Mouse (Mus musculus) heart, adult 8-10 months (tissue): ENCODE results near the gene Ptprt. TPM values are rescaled to one million over a fixed set of nuclear protein-coding genes. Genes with fewer than 3 reads are reported as not detected.

Experiments
- DNase-seq: peaks from one replicate; pipeline ENCODE4 v3.0.0; 2022; ENCODE audit warnings: low spot score
- total RNA-seq, 4 experiments: library from RNA; stranded (reverse); gene quantifications; 2 replicates each; pipeline ENCODE4 v1.2.4; 2022

The Ptprt gene
- total RNA-seq, 4 experiments from 2014 or later: 0.03 to 0.12 (median 0.07) TPM

- DNase-seq: no peak
Observed at GRCm38 (mm10) chr2:161704811-161705210, 956.1 kb downstream of the Ptprt start.

GRCm38 (mm10) chr2:161704410-161704809 lies 956.5 kb downstream of the Ptprt start:
- peak; percentile 3 for DNase-seq

GRCm38 (mm10) chr2:161695819-161696218 lies 965.1 kb downstream of the Ptprt start:
- DNase-seq: no peak

- no peak for DNase-seq
Observed at GRCm38 (mm10) chr2:161668302-161668986, 992.5 kb downstream of the Ptprt start.

- no peak for DNase-seq
Observed at GRCm38 (mm10) chr2:161661912-161662311, 999.0 kb downstream of the Ptprt start.

- DNase-seq: no peak
Observed at GRCm38 (mm10) chr2:161660827-161661226, 1000.1 kb downstream of the Ptprt start.

- no peak for DNase-seq
Observed at GRCm38 (mm10) chr2:161657046-161657445, 1003.9 kb downstream of the Ptprt start.

GRCm38 (mm10) chr2:161656632-161657031 lies 1004.3 kb downstream of the Ptprt start:
- no peak for DNase-seq

GRCm38 (mm10) chr2:161640805-161641204 lies 1020.1 kb downstream of the Ptprt start:
- DNase-seq: no peak

- no peak for DNase-seq
Observed at GRCm38 (mm10) chr2:161634084-161634483, 1026.9 kb downstream of the Ptprt start.

GRCm38 (mm10) chr2:161625896-161626295 lies 1035.1 kb downstream of the Ptprt start:
- no peak for DNase-seq

GRCm38 (mm10) chr2:161608401-161608800 lies 1052.5 kb downstream of the Ptprt start:
- DNase-seq: no peak

- DNase-seq: no peak
Observed at GRCm38 (mm10) chr2:161607372-161607771, 1053.6 kb downstream of the Ptprt start.

GRCm38 (mm10) chr2:161600206-161600808 lies 1060.6 kb downstream of the Ptprt start:
- no peak for DNase-seq

- no peak for DNase-seq
Observed at GRCm38 (mm10) chr2:161593391-161594152, 1067.4 kb downstream of the Ptprt start.

- no peak for DNase-seq
Observed at GRCm38 (mm10) chr2:161574401-161574800, 1086.5 kb downstream of the Ptprt start.

GRCm38 (mm10) chr2:161572201-161572600 lies 1088.7 kb downstream of the Ptprt start:
- no peak for DNase-seq

GRCm38 (mm10) chr2:161570236-161570995 lies 1090.5 kb downstream of the Ptprt start:
- DNase-seq: peak; percentile 51

GRCm38 (mm10) chr2:161561502-161561901 lies 1099.4 kb downstream of the Ptprt start:
- DNase-seq: peak; percentile 13

- DNase-seq: no peak
Observed at GRCm38 (mm10) chr2:161557874-161558273, 1103.1 kb downstream of the Ptprt start.

GRCm38 (mm10) chr2:161553651-161554050 lies 1107.3 kb downstream of the Ptprt start:
- DNase-seq: no peak

GRCm38 (mm10) chr2:161552011-161552410 lies 1108.9 kb downstream of the Ptprt start:
- DNase-seq: no peak
